In the genomic region with DNA sequence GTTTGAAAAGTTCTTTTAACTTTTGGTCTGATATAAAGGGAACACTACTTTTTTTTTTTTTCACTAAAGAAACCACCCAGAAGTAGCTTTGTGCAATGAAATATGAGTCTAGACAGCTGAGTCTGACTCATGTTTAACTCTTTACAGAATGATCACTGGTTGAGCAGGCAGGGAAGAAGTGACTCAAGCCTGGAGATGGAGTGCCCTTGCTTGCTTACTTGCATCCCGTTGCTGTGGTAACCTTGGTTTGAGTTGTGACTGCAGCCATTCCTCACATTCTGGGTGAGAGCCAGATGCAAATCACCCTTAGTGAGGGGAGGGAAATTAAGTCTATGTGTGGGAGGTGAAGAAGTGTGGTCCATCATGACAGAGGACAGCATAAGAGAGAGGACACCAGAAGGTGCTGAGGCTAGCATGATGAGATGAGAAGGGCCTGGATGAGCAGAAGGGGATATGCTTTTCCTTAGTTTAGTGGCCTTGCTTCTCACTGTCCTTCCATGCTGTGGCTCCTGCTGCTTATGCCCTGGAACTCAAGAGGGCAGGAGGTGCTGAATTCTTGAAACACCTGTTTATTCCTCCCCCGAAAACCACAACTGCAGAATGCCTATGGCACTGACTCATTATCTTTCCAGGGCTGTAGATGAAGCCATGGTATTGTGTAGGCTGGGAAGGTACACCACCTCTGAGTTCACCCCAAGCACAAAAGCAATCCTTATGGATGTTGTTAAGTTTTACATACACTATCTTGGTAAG, we compare ENCODE assay signal across 11 mouse cellular contexts.
DNase-seq lines count a peak whose midpoint lies in the region; ATAC-seq and TF ChIP-seq lines count a peak whose summit lies in the region.
"Had no signal": no experiment of that assay in that cellular context is flagged by ENCODE, and none has a peak within 500 bp of the region (broad histone marks: within the 10 kb centered on the region; RNA-seq: fewer than 3 reads in every experiment).

No protein-coding gene starts in this region.

- no peak for TF ChIP-seq POLR2A in limb, embryonic 14.5 days (IDR thresholded peaks at IDR 0.05; ENCODE audit: borderline replicate concordance, extremely low read depth, insufficient read depth, insufficient read length)

- no peak overlapping the region for H3K27ac ChIP-seq in limb, embryonic 14.5 days (replicated peaks; ENCODE audit: low read depth, low read length)
- H3K27ac ChIP-seq: embryonic facial prominence, embryonic 12.5 days; hindbrain, embryonic 13.5 days; neural tube, embryonic 13.5 days had no signal

- H3K9ac ChIP-seq in limb, embryonic 14.5 days (ENCODE audit: low read depth, low read length, severe bottlenecking) = no peak overlapping the region
- H3K9ac ChIP-seq: embryonic facial prominence, embryonic 12.5 days; hindbrain, embryonic 13.5 days; neural tube, embryonic 13.5 days had no signal

- DNase-seq in heart, adult 18-20 months = peak; percentile 45 to 53
- no peak for DNase-seq in heart, adult 8-10 months (ENCODE audit: low spot score)
- DNase-seq in 3134 (ENCODE audit: extremely low read depth, insufficient read length, low spot score) = peak; percentile 78
- peak; percentile 89 for DNase-seq in NIH3T3 (ENCODE audit: low read depth)
- DNase-seq in limb, embryonic 14.5 days (ENCODE audit: low spot score) = peak; percentile 40
- no peak for DNase-seq in kidney, postnatal 14 days
- DNase-seq in kidney, postnatal 4 days = no peak
- DNase-seq in layer of hippocampus, postnatal 25 days (ENCODE audit: extremely low spot score in 1 of 2, low spot score in 1 of 2) = no peak

- 48% methylated on average over 2 of the region's 2 CpGs for WGBS in limb, embryonic 14.5 days

- H3K4me2 ChIP-seq in limb, embryonic 14.5 days (replicated peaks; ENCODE audit: low read depth, low read length, severe bottlenecking) = no peak overlapping the region
- H3K4me2 ChIP-seq: embryonic facial prominence, embryonic 12.5 days; hindbrain, embryonic 13.5 days; neural tube, embryonic 13.5 days had no signal

- H3K4me1 ChIP-seq in limb, embryonic 14.5 days (ENCODE audit: control insufficient read depth, insufficient read depth, low read length) = peaks cover 14% of the 10 kb centered on the region

- H3K4me3 ChIP-seq in limb, embryonic 14.5 days (replicated peaks; ENCODE audit: low read length) = no peak overlapping the region
- H3K4me3 ChIP-seq: embryonic facial prominence, embryonic 12.5 days; hindbrain, embryonic 13.5 days; neural tube, embryonic 13.5 days had no signal

- ATAC-seq in limb, embryonic 14.5 days (ENCODE audit: low FRiP score, low read depth) = peak; percentile 64; the same call in 1 of the 2 replicates

- no peaks in the 10 kb centered on the region for H3K27me3 ChIP-seq in limb, embryonic 14.5 days (ENCODE audit: control insufficient read depth, insufficient read depth, low read length)
- H3K27me3 ChIP-seq: embryonic facial prominence, embryonic 12.5 days; hindbrain, embryonic 13.5 days; neural tube, embryonic 13.5 days had no signal

- no peaks in the 10 kb centered on the region for H3K36me3 ChIP-seq in limb, embryonic 14.5 days (ENCODE audit: control insufficient read depth, insufficient read depth, low read length)
- H3K36me3 ChIP-seq: embryonic facial prominence, embryonic 12.5 days; hindbrain, embryonic 13.5 days; neural tube, embryonic 13.5 days had no signal

- no peaks in the 10 kb centered on the region for H3K9me3 ChIP-seq in limb, embryonic 14.5 days (ENCODE audit: control insufficient read depth, low read length)
- H3K9me3 ChIP-seq: embryonic facial prominence, embryonic 12.5 days; hindbrain, embryonic 13.5 days; neural tube, embryonic 13.5 days had no signal

Comparison
In these comparisons a context has a peak if more than half of its experiments do, and no peak if none do; other contexts are left out.
1. DNase-seq: peak in heart, adult 18-20 months (2 of 2), 3134 (single experiment), NIH3T3 (single experiment) and limb, embryonic 14.5 days (single experiment); none in heart, adult 8-10 months (single experiment), kidney, postnatal 14 days (single experiment), kidney, postnatal 4 days (0 of 2) and layer of hippocampus, postnatal 25 days (0 of 2).